Mouse (Mus musculus) liver, embryonic 16.5 days (tissue): ENCODE results near the gene Ccer1. TPM values are rescaled to one million over a fixed set of nuclear protein-coding genes. Genes with fewer than 3 reads are reported as not detected.

Source experiments
- ATAC-seq: fragments of 200-750 bp; cut with Nextera tagmentation; 2 replicates; pipeline ENCODE4 v1.8.0; 2017; ENCODE audit warnings: low read depth, mild to moderate bottlenecking, moderate number of reproducible peaks, moderate library complexity
- H3K27ac ChIP-seq: fragments of 300-500 bp; sonication (generic); 2 replicates; pipeline ENCODE4 v1.5.1; 2014; ENCODE audit warnings: mild to moderate bottlenecking, low read length
- H3K27me3 ChIP-seq: fragments of 300-500 bp; sonication (generic); 2 replicates; pipeline ENCODE4 v1.6.1; 2014; ENCODE audit warnings: low read depth, low read length, mixed read lengths; ENCODE audit not compliant: control insufficient read depth, insufficient read depth
- H3K36me3 ChIP-seq: fragments of 300-500 bp; sonication (generic); 2 replicates; pipeline ENCODE4 v1.6.1; 2014; ENCODE audit warnings: mild to moderate bottlenecking; ENCODE audit not compliant: control insufficient read depth, insufficient read depth
- H3K4me1 ChIP-seq: fragments of 300-500 bp; sonication (generic); 2 replicates; pipeline ENCODE4 v1.6.1; 2014; ENCODE audit warnings: low read depth, low read length, mixed read lengths; ENCODE audit not compliant: control insufficient read depth
- H3K4me2 ChIP-seq: fragments of 300-500 bp; sonication (generic); 2 replicates; pipeline ENCODE4 v1.6.1; 2014; ENCODE audit warnings: low read depth, low read length, mixed read lengths
- H3K4me3 ChIP-seq: fragments of 300-500 bp; sonication (generic); 2 replicates; pipeline ENCODE4 v1.5.1; 2014; ENCODE audit warnings: low read depth, mild to moderate bottlenecking, low read length
- H3K9ac ChIP-seq: fragments of 300-500 bp; sonication (generic); 2 replicates; pipeline ENCODE4 v1.6.1; 2014; ENCODE audit warnings: low read depth, low read length
- H3K9me3 ChIP-seq: fragments of 300-500 bp; sonication (generic); replicated peaks from 2 replicates; pipeline ENCODE4 v1.6.1; 2016; ENCODE audit warnings: low read length; ENCODE audit not compliant: control insufficient read depth
- WGBS: fragments of 180-500 bp; shearing (Covaris S2); extraction: QIAGEN DNeasy Blood & Tissue Kit; methylation state at CpG from one replicate; pipeline ENCODE4 v1.1.7; 2014; ENCODE audit not compliant: insufficient replicate concordance; 5-methylcytosine and 5-hydroxymethylcytosine counted together
- polyA plus RNA-seq: library from polyadenylated mRNA; unstranded; fragments of >200 nt; fragmentation: Nextera tagmentation; extraction: Ambion mirVana; gene quantifications from 2 replicates; pipeline ENCODE4 v1.2.1, GENCODE M21; 2015

Gene Ccer1
- polyA plus RNA-seq = not detected in 2 replicates

GRCm38 (mm10) chr10:97692913-97693312 is at the start of gene Ccer1:
Ccer1 (plus strand) TSS chr10:97693059.
- Histone ChIP-seq H3K36me3 (no peaks in the 10 kb centered on the region), H3K4me2 (no peak within 1 kb of the TSS), H3K9me3 (no peaks in the 10 kb centered on the region), H3K9ac (no peak within 1 kb of the TSS), H3K27me3 (no peaks in the 10 kb centered on the region), H3K27ac (no peak within 1 kb of the TSS), H3K4me3 (no peak within 1 kb of the TSS), H3K4me1 (no peaks in the 10 kb centered on the region)
- WGBS = 70% methylated on average over 20 of the region's 20 CpGs
- no peak for ATAC-seq

- no peaks in the 10 kb centered on the region for H3K9me3 ChIP-seq
- no peak for ATAC-seq
- 52% methylated on average over 2 of the region's 2 CpGs for WGBS
- no peak within 1 kb of the TSS for H3K4me2 ChIP-seq
- H3K36me3 ChIP-seq = no peaks in the 10 kb centered on the region
- no peak within 1 kb of the TSS for H3K4me3 ChIP-seq
- H3K27me3 ChIP-seq = no peaks in the 10 kb centered on the region
- no peaks in the 10 kb centered on the region for H3K4me1 ChIP-seq
- H3K9ac ChIP-seq = no peak within 1 kb of the TSS
- no peak within 1 kb of the TSS for H3K27ac ChIP-seq
These were observed 49.1 kb upstream of the Ccer1 start, which contains the start of gene Epyc for GRCm38 (mm10) chr10:97643768-97644167. Epyc (plus strand) TSS chr10:97644068.

- Histone ChIP-seq H3K36me3 (no peaks in the 10 kb centered on the region), H3K4me3 (no peak overlapping the region), H3K4me2 (no peak overlapping the region), H3K9me3 (no peaks in the 10 kb centered on the region), H3K27me3 (no peaks in the 10 kb centered on the region), H3K9ac (no peak overlapping the region), H3K4me1 (no peaks in the 10 kb centered on the region), H3K27ac (no peak overlapping the region)
- 54% methylated on average over 2 of the region's 2 CpGs for WGBS
- ATAC-seq = no peak
These were observed 42.5 kb upstream of the Ccer1 start for GRCm38 (mm10) chr10:97650334-97650733.

GRCm38 (mm10) chr10:97659489-97659888 is 33.4 kb upstream of the Ccer1 start:
- no peak for ATAC-seq
- no peak overlapping the region for H3K4me2 ChIP-seq
- H3K4me3 ChIP-seq = no peak overlapping the region
- H3K9me3 ChIP-seq = no peaks in the 10 kb centered on the region
- H3K9ac ChIP-seq = no peak overlapping the region
- 54% methylated on average over 1 of the region's 1 CpGs for WGBS
- H3K27ac ChIP-seq = no peak overlapping the region
- H3K36me3 ChIP-seq = no peaks in the 10 kb centered on the region
- no peaks in the 10 kb centered on the region for H3K4me1 ChIP-seq
- no peaks in the 10 kb centered on the region for H3K27me3 ChIP-seq

GRCm38 (mm10) chr10:97668656-97669055 is 24.2 kb upstream of the Ccer1 start:
- H3K9ac ChIP-seq = no peak overlapping the region
- no peak overlapping the region for H3K4me2 ChIP-seq
- no peaks in the 10 kb centered on the region for H3K36me3 ChIP-seq
- no peak for ATAC-seq
- H3K9me3 ChIP-seq = no peaks in the 10 kb centered on the region
- no peak overlapping the region for H3K27ac ChIP-seq
- H3K4me3 ChIP-seq = no peak overlapping the region
- no peaks in the 10 kb centered on the region for H3K4me1 ChIP-seq
- WGBS = 69% methylated on average over 4 of the region's 4 CpGs
- H3K27me3 ChIP-seq = no peaks in the 10 kb centered on the region

- Histone ChIP-seq H3K27ac (no peak overlapping the region), H3K4me1 (no peaks in the 10 kb centered on the region), H3K9me3 (no peaks in the 10 kb centered on the region), H3K4me2 (no peak overlapping the region), H3K4me3 (no peak overlapping the region), H3K27me3 (no peaks in the 10 kb centered on the region), H3K36me3 (no peaks in the 10 kb centered on the region), H3K9ac (no peak overlapping the region)
- 56% methylated on average over 4 of the region's 4 CpGs for WGBS
- ATAC-seq = no peak
These were observed 22.7 kb upstream of the Ccer1 start for GRCm38 (mm10) chr10:97670202-97670601.

GRCm38 (mm10) chr10:97673239-97673638 is 19.6 kb upstream of the Ccer1 start:
- 45% methylated on average over 2 of the region's 2 CpGs for WGBS
- Histone ChIP-seq H3K4me1 (no peaks in the 10 kb centered on the region), H3K4me2 (no peak overlapping the region), H3K27me3 (no peaks in the 10 kb centered on the region), H3K36me3 (no peaks in the 10 kb centered on the region), H3K27ac (no peak overlapping the region), H3K4me3 (no peak overlapping the region), H3K9me3 (no peaks in the 10 kb centered on the region), H3K9ac (no peak overlapping the region)
- no peak for ATAC-seq

- Histone ChIP-seq H3K9ac (no peak overlapping the region), H3K27me3 (no peaks in the 10 kb centered on the region), H3K4me2 (no peak overlapping the region), H3K4me1 (no peaks in the 10 kb centered on the region), H3K36me3 (no peaks in the 10 kb centered on the region), H3K9me3 (no peaks in the 10 kb centered on the region), H3K27ac (no peak overlapping the region), H3K4me3 (no peak overlapping the region)
- ATAC-seq = no peak
These were observed 9.9 kb upstream of the Ccer1 start for GRCm38 (mm10) chr10:97682981-97683380.

- Histone ChIP-seq H3K9ac (no peak overlapping the region), H3K27ac (no peak overlapping the region), H3K27me3 (no peaks in the 10 kb centered on the region), H3K9me3 (no peaks in the 10 kb centered on the region), H3K4me1 (no peaks in the 10 kb centered on the region), H3K36me3 (no peaks in the 10 kb centered on the region), H3K4me2 (no peak overlapping the region), H3K4me3 (no peak overlapping the region)
- WGBS = 66% methylated on average over 1 of the region's 1 CpGs
- ATAC-seq = no peak
These were observed 5.7 kb upstream of the Ccer1 start for GRCm38 (mm10) chr10:97687198-97687597.
